Mouse (Mus musculus) thymus, adult 2 months (tissue): Measurements from ENCODE around the gene Tcf7l2. TPM values are rescaled to one million over a fixed set of nuclear protein-coding genes. Genes with fewer than 3 reads are reported as not detected.

Experiments used
- DNase-seq: peaks from one replicate; pipeline ENCODE4 v3.0.0; 2021
- H3K27ac ChIP-seq: fragments of 200-500 bp; 2 replicates; pipeline ENCODE4 v1.5.1; 2012; ENCODE audit warnings: low read length, control low read depth; ENCODE audit not compliant: control insufficient read depth, insufficient read depth
- H3K27me3 ChIP-seq: fragments of 200-500 bp; 2 replicates; pipeline ENCODE4 v1.6.1; 2012; ENCODE audit warnings: mild to moderate bottlenecking, low read length, moderate library complexity, mixed read lengths; ENCODE audit not compliant: control insufficient read depth, insufficient read depth
- H3K36me3 ChIP-seq: fragments of 200-500 bp; 2 replicates; pipeline ENCODE4 v1.6.1; 2012; ENCODE audit warnings: mild to moderate bottlenecking, low read length, moderate library complexity; ENCODE audit not compliant: control insufficient read depth, insufficient read depth
- H3K4me1 ChIP-seq: fragments of 200-500 bp; replicated peaks from 2 replicates; pipeline ENCODE4 v1.6.1; 2012; ENCODE audit warnings: low read length; ENCODE audit not compliant: control insufficient read depth, insufficient read depth
- H3K4me3 ChIP-seq: fragments of 200-500 bp; 2 replicates; pipeline ENCODE4 v1.5.1; 2012; ENCODE audit warnings: mild to moderate bottlenecking, low read length, control low read depth, moderate library complexity; ENCODE audit not compliant: control insufficient read depth, insufficient read depth
- CTCF ChIP-seq: fragments of 200-500 bp; IDR thresholded peaks from 2 replicates; pipeline ENCODE4 v1.5.1; 2012; ENCODE audit warnings: mild to moderate bottlenecking, control low read depth, low read length, moderate library complexity, borderline replicate concordance; ENCODE audit not compliant: control insufficient read depth, poor library complexity, insufficient read depth; ENCODE audit errors: extremely low read depth
- POLR2A ChIP-seq: fragments of 200-500 bp; IDR thresholded peaks from 2 replicates; pipeline ENCODE4 v1.6.1; 2012; ENCODE audit warnings: mild to moderate bottlenecking, low read length, control low read depth, moderate library complexity; ENCODE audit not compliant: control insufficient read depth, poor library complexity, insufficient read depth; ENCODE audit errors: extremely low read depth
- WGBS: fragments of 180-500 bp; shearing (Covaris S2); methylation state at CpG from one replicate; pipeline ENCODE4 v1.1.7; 2018; 5-methylcytosine and 5-hydroxymethylcytosine counted together
- polyA plus RNA-seq: library from polyadenylated mRNA; depleted of rRNA; stranded (reverse); fragments of >200 nt; gene quantifications from 2 replicates; pipeline ENCODE4 v1.2.3, GENCODE M21; 2012

Tcf7l2 gene
- polyA plus RNA-seq, 1 experiment, result 7.6 TPM

DNA sequence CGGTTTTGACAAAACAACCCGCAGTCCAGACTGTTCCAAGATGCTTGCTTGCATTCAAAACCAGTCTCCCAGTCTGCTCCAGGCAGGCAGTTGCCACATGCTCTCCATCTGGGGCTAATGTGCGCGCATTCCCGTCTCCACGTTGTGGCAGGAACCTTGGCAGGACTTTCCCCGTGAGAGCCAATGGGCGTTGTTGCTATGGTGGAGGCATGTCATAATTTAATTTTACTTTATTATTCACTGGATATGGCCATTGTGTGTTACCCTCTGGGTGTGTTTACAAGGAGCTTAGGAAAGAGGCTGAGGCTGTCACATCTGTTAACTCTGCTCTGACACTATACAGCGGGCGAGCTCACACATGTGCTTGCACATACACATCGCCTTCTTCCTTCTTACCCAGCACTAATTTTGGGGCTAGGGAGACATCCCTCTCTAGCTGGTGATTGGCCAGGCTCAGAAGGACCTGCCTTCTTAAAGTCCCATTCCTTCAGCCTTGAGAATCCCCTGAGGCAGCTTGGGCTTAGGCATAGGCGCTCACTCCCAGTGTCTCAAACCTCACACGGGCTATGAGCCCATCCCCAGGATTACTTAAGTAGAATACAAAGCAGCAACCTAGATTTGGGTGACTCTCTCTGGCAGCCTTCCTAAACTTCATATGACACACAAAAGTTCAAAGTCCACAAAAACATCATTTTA is 139.2 kb downstream of the Tcf7l2 start:
- Histone ChIP-seq H3K4me3 (no peak overlapping the region), H3K27me3 (no peaks in the 10 kb centered on the region), H3K36me3 (no peaks in the 10 kb centered on the region), H3K4me1 (no peaks in the 10 kb centered on the region), H3K27ac (no peak overlapping the region)
- WGBS, result 95% methylated on average over 13 of the region's 13 CpGs
- no peak for DNase-seq
- TF ChIP-seq CTCF (no peak), POLR2A (no peak)

DNA sequence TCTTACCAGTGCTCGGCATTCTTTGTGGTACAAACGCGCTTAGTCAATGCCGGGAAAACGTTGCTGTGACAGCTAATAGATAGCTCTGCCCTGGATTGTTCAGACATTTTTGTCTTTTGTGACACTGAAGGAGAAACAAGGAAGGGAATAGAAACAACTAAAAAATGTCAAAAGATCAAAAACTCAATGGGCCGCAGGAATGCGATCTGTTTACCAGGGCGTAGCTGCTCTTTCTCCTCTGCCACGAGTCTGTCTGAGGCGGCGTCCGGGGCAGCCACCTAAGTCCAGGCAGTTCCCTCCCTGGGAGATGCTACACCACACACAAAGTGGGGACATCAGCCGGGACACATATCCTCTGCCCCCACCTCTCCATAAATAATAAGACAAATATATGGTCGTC is 144.9 kb downstream of the Tcf7l2 start:
- 96% methylated on average over 14 of the region's 14 CpGs for WGBS
- H3K27ac ChIP-seq, result no peak overlapping the region
- no peaks in the 10 kb centered on the region for H3K4me1 ChIP-seq
- TF ChIP-seq CTCF (no peak), POLR2A (no peak)
- H3K4me3 ChIP-seq, result no peak overlapping the region
- no peaks in the 10 kb centered on the region for H3K27me3 ChIP-seq
- DNase-seq, result no peak
- no peaks in the 10 kb centered on the region for H3K36me3 ChIP-seq

DNA sequence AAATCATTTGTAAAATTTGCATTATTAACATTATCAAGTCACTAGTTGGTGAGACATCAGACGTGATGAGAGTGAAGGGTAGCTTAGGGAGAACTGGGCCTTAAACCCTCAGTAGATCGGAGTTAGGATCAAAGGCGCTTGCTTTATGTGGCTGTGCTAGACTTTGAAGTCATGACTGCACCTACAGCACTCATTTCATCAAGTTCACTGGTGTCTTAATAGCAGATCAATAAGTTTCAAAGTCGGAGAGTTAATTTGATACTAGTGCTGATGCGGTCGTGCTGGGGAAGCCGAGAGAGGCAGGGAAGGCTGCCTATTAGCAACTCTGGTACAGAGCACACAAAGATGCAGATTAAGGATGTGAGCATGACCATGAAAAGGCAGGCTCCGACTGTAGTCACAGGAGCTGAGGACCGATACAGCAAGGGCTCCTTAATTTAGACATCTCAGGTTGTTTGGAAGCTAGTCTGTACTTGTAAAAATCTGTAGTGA is 150.1 kb downstream of the Tcf7l2 start:
- WGBS, result 97% methylated on average over 9 of the region's 9 CpGs
- DNase-seq, result no peak
- peaks cover 3% of the 10 kb centered on the region; the same call in 1 of the 2 replicates for H3K4me1 ChIP-seq
- TF ChIP-seq POLR2A (no peak), CTCF (no peak)
- H3K27ac ChIP-seq, result no peak overlapping the region
- no peaks in the 10 kb centered on the region; the same call in 1 of the 2 replicates for H3K27me3 ChIP-seq
- no peaks in the 10 kb centered on the region for H3K36me3 ChIP-seq
- no peak overlapping the region for H3K4me3 ChIP-seq

DNA sequence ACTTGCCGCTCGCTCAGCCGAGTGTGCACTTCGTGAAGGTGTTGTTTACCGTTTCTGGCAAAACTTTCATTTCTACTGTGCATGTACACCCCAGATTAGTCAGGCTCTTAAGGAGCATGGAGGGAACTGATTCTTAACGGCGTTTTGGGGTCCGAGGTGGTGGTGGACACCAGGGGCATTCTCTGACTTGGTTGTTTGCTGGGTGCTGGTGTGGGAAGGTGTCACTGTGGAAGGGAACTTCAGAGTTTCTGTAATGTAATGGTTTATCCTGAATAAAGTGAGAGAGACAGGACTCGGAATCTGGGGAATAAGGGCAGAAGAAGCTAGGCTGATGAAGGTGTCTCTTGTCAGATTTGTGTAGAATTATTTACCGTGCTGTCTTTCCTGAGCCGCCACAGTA is 151.9 kb downstream of the Tcf7l2 start:
- no peak for DNase-seq
- TF ChIP-seq POLR2A, result no peak
- no peak for TF ChIP-seq CTCF
- H3K27ac ChIP-seq, result no peak overlapping the region
- no peaks in the 10 kb centered on the region for H3K36me3 ChIP-seq
- H3K27me3 ChIP-seq, result no peaks in the 10 kb centered on the region; the same call in 1 of the 2 replicates
- H3K4me3 ChIP-seq, result no peak overlapping the region
- peaks cover 3% of the 10 kb centered on the region; the same call in 1 of the 2 replicates for H3K4me1 ChIP-seq
- 93% methylated on average over 11 of the region's 11 CpGs for WGBS

GRCm38 (mm10) chr19:55894396-55894795 is 152.8 kb downstream of the Tcf7l2 start:
- peaks cover 3% of the 10 kb centered on the region; the same call in 1 of the 2 replicates for H3K4me1 ChIP-seq
- TF ChIP-seq CTCF (no peak), POLR2A (no peak)
- no peaks in the 10 kb centered on the region; the same call in 1 of the 2 replicates for H3K27me3 ChIP-seq
- no peaks in the 10 kb centered on the region for H3K36me3 ChIP-seq
- 97% methylated on average over 9 of the region's 9 CpGs for WGBS
- H3K27ac ChIP-seq, result no peak overlapping the region
- DNase-seq, result no peak
- H3K4me3 ChIP-seq, result no peak overlapping the region

DNA sequence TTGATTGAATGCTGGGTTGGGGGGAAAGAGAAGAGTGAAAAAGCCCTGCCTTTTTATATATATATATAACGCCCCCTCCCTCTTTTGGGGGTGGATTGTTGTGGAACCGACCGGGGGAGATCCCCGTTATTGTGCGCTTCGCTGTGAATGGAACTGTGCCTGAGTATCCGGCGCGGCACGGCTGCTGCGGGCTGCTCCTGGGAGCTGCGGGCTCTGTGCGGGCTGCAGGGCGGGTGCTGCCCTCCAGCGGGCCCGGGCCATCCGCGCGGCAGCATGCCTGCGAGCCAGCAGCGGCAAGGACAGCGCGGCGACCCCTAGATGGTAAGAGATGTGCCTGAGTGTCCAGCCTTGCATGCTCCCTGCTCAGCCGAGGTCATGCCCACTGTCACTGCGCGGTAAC is 153.7 kb downstream of the Tcf7l2 start:
- no peaks in the 10 kb centered on the region; the same call in 1 of the 2 replicates for H3K27me3 ChIP-seq
- no peak overlapping the region for H3K4me3 ChIP-seq
- peak; percentile 20 for DNase-seq
- TF ChIP-seq CTCF (no peak), POLR2A (no peak)
- H3K27ac ChIP-seq, result no peak overlapping the region
- peaks cover 3% of the 10 kb centered on the region; the same call in 1 of the 2 replicates for H3K4me1 ChIP-seq
- 4% methylated on average over 27 of the region's 27 CpGs for WGBS
- no peaks in the 10 kb centered on the region for H3K36me3 ChIP-seq

DNA sequence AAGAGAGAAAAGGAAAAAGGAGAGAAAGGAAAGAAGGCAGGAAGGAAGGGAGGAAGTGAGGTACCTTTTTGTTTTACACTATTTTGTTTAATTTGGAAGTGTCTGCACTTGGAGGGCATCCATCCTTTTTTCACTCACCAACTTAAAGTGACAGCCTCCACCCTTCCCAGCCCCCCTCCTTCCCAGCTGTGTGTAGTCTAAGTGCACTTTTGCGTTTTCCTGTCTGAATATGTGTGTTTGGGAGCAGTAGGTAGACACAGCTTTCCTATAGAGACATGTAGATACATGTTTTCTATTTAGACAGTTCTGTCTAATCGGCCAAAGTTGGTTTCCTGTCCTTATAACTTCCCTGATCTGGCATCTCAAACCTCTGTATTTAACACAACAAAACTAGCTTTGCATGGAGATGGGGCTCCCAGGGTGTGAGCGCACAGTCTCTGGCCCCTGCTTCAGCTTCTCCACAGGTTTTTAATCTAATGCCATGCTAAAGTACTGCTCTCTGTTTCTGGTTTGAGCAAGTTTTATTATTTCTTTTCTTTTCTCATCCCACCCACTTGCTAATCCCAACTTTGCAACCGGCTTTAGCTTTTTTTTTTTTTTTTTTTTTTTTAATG is 154.3 kb downstream of the Tcf7l2 start:
- Histone ChIP-seq H3K27ac (no peak overlapping the region), H3K36me3 (no peaks in the 10 kb centered on the region), H3K4me1 (peaks cover 3% of the 10 kb centered on the region; the same call in 1 of the 2 replicates), H3K4me3 (no peak overlapping the region), H3K27me3 (no peaks in the 10 kb centered on the region; the same call in 1 of the 2 replicates)
- DNase-seq, result no peak
- TF ChIP-seq CTCF (no peak), POLR2A (no peak)
- WGBS, result 73% methylated on average over 4 of the region's 4 CpGs
